Mouse (Mus musculus) C2C12 (cell line): ENCODE data around the gene Kiz.

ENCODE experiments used
- CEBPB ChIP-seq: IDR thresholded peaks from one replicate; pipeline ENCODE4 v1.6.1; 2011; ENCODE audit warnings: low read depth, mild to moderate bottlenecking, control low read depth, moderate library complexity
- CTCF ChIP-seq: IDR thresholded peaks from one replicate; pipeline ENCODE4 v1.5.1; 2011; ENCODE audit not compliant: control insufficient read depth, insufficient read depth, insufficient read length
- FOSL1 ChIP-seq: IDR thresholded peaks from one replicate; pipeline ENCODE4 v1.8.0; 2011; ENCODE audit warnings: mild to moderate bottlenecking, low read length; ENCODE audit not compliant: poor library complexity, insufficient read depth, severe bottlenecking
- MAX ChIP-seq: IDR thresholded peaks from one replicate; pipeline ENCODE4 v1.6.1; 2011; ENCODE audit warnings: mild to moderate bottlenecking, control low read depth
- USF1 ChIP-seq: IDR thresholded peaks from one replicate; pipeline ENCODE4 v1.6.1; 2011; ENCODE audit warnings: low read depth, mild to moderate bottlenecking, control low read depth, moderate library complexity

GRCm38 (mm10) chr2:146834064-146834313, 21.7 kb upstream of the Kiz start:
- no peak for TF ChIP-seq USF1
- TF ChIP-seq CTCF = no peak
- TF ChIP-seq FOSL1 = no peak
- no peak for TF ChIP-seq CEBPB
- TF ChIP-seq MAX = no peak
